Mouse (Mus musculus): ENCODE measurements around the gene Nfe2l1.

The Nfe2l1 gene

DNA sequence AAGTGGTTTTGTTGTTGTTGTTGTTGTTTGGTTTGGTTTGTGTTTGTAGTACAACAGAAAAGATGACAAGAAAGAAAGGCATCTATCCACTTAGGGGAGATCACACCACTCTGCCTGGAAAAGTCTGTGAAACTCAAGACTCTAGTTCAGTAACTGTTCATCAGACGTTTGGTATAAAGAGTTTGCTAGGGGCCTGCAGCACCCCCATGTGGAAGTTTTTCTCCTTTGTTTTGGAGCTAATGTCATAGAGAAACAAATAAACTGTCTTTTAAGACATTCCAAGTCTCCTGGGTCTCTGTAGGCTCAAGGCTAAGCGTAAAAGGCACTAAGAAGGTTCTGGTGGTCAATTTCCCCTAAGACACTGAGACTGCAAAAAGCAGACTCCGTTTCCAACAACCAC lies 53.7 kb downstream of the Nfe2l1 start:
- no peak for DNase-seq

DNA sequence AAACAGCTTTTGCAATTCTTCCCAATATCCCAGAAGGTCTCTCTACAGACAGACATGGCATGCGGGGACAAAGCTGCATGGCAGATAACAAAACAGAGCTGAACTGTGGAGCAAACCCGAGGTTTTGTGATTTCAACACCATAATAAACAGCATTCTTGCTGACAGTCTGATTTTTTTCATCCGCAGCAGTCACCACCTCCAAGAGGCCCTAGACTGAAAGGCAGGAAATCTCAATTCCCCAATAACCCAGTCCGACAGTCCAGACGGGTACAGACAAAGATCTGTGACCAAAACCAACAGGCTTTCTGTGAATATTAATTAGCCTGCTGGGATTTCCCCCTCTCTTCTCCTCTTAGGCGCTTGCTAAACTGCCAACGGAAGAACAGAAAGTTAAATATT lies 54.1 kb downstream of the Nfe2l1 start:
- no peak for DNase-seq

- no peak for DNase-seq
Measured at GRCm38 (mm10) chr11:96775063-96775462, 54.7 kb downstream of the Nfe2l1 start.

DNA sequence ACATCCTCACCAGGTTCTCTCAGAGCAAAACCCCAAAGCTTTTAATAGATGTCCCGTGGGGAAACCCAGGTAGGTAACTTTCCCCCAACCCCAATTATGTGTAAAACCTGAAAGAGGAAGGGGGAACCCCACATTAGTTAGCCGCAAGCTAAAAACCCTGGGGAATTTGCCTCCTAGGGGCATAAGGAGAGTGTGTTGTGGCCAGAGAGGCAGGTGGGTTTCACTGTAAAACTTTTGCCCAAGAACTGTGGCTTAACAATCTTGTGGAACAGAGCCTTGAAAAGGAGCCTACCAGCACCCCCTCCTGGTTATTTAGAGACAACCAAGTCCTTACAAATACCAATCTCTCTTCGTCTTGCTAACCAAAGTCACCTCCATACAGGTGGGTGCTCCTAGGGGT lies 55.2 kb downstream of the Nfe2l1 start:
- no peak for DNase-seq

GRCm38 (mm10) chr11:96772413-96772812 lies 57.4 kb downstream of the Nfe2l1 start:
- no peak for DNase-seq

GRCm38 (mm10) chr11:96771274-96771975 lies 58.3 kb downstream of the Nfe2l1 start:
- DNase-seq = no peak

- DNase-seq = no peak
Measured at GRCm38 (mm10) chr11:96768240-96768639, 61.5 kb downstream of the Nfe2l1 start.

Data from kidney, adult 11 months (tissue).